Mouse (Mus musculus) spleen, adult 2 months (tissue): ENCODE data around the gene Ten1. TPM values are rescaled to one million over a fixed set of nuclear protein-coding genes. Genes with fewer than 3 reads are reported as not detected.

Experiments
- DNase-seq, 2 experiments: peaks; one replicate each; pipeline versions ENCODE4 v3.0.0 to v3.0.0-alpha.2; 2012 to 2021; ENCODE audit warnings: low spot score in 2 of 2, low read depth in 1 of 2
- H3K27ac ChIP-seq: fragments of 200-500 bp; 2 replicates; pipeline ENCODE4 v1.5.1; 2012; ENCODE audit warnings: low read length, inconsistent platforms; ENCODE audit not compliant: insufficient read depth
- H3K27me3 ChIP-seq: fragments of 200-500 bp; 2 replicates; pipeline ENCODE4 v1.6.1; 2012; ENCODE audit warnings: mild to moderate bottlenecking, moderate library complexity, low read length, inconsistent platforms; ENCODE audit not compliant: control insufficient read depth, insufficient read depth
- H3K36me3 ChIP-seq: fragments of 200-500 bp; 2 replicates; pipeline ENCODE4 v1.6.1; 2012; ENCODE audit warnings: mild to moderate bottlenecking, low read length, inconsistent platforms; ENCODE audit not compliant: control insufficient read depth, insufficient read depth
- H3K4me1 ChIP-seq: fragments of 200-500 bp; 2 replicates; pipeline ENCODE4 v1.6.1; 2011; ENCODE audit warnings: inconsistent platforms; ENCODE audit not compliant: control insufficient read depth, insufficient read depth, insufficient read length
- H3K4me3 ChIP-seq: fragments of 200-500 bp; 2 replicates; pipeline ENCODE4 v1.5.1; 2011; ENCODE audit warnings: mild to moderate bottlenecking, inconsistent platforms; ENCODE audit not compliant: insufficient read depth, insufficient read length; ENCODE audit errors: extremely low read depth
- CTCF ChIP-seq: fragments of 200-500 bp; IDR thresholded peaks from 2 replicates; pipeline ENCODE4 v1.5.1; 2011; ENCODE audit warnings: mild to moderate bottlenecking, inconsistent platforms; ENCODE audit not compliant: insufficient read depth, insufficient read length, insufficient replicate concordance; ENCODE audit errors: extremely low read depth
- POLR2A ChIP-seq: fragments of 200-500 bp; IDR thresholded peaks from 2 replicates; pipeline ENCODE4 v1.6.1; 2011; ENCODE audit warnings: low read depth, low read length, inconsistent platforms
- WGBS: fragments of 180-500 bp; shearing (Covaris S2); methylation state at CpG from one replicate; pipeline ENCODE4 v1.1.7; 2018; 5-methylcytosine and 5-hydroxymethylcytosine counted together
- polyA plus RNA-seq: library from polyadenylated mRNA; depleted of rRNA; stranded (reverse); fragments of >200 nt; gene quantifications from 2 replicates; pipeline ENCODE4 v1.2.3, GENCODE M21; 2012; rRNA removed

Ten1 gene
- polyA plus RNA-seq, 1 experiment = 18.3 TPM

- no peak overlapping the region for H3K4me3 ChIP-seq
- 34% methylated on average over 8 of the region's 8 CpGs for WGBS
- no peak for DNase-seq
- no peaks in the 10 kb centered on the region for H3K27me3 ChIP-seq
- no peak for TF ChIP-seq POLR2A
- no peak for TF ChIP-seq CTCF
- H3K36me3 ChIP-seq = peaks cover 43% of the 10 kb centered on the region
- H3K4me1 ChIP-seq = no peaks in the 10 kb centered on the region
- no peak overlapping the region for H3K27ac ChIP-seq
Measured at GRCm38 (mm10) chr11:116259461-116259860, 60.8 kb downstream of the Ten1 start.

GRCm38 (mm10) chr11:116260259-116260658 lies 61.6 kb downstream of the Ten1 start:
- Histone ChIP-seq H3K4me3 (no peak overlapping the region), H3K4me1 (no peaks in the 10 kb centered on the region), H3K36me3 (peaks cover 45% of the 10 kb centered on the region), H3K27ac (no peak overlapping the region), H3K27me3 (no peaks in the 10 kb centered on the region)
- TF ChIP-seq POLR2A (no peak), CTCF (no peak)
- 80% methylated on average over 7 of the region's 7 CpGs for WGBS
- no peak for DNase-seq

Other genes with a start within 250 kb of the Ten1 start
- gene Itgb4, start 224.1 kb upstream of the Ten1 start, polyA plus RNA-seq = 2.5 and 2.8 TPM in 2 replicates
- gene Galk1, start 186.1 kb upstream of the Ten1 start, polyA plus RNA-seq = 30.8 and 39.4 TPM in 2 replicates
- 161 and 200 TPM in 2 replicates for gene H3f3b, start 170.9 kb upstream of the Ten1 start, polyA plus RNA-seq
- gene Unk, start 168.5 kb upstream of the Ten1 start, polyA plus RNA-seq = 37.9 and 64.9 TPM in 2 replicates
- 49.4 and 65.0 TPM in 2 replicates for gene Unc13d, start 120.9 kb upstream of the Ten1 start, polyA plus RNA-seq
- gene Wbp2, start 111.9 kb upstream of the Ten1 start, polyA plus RNA-seq = 135 and 162 TPM in 2 replicates
- gene Trim47, start 71.6 kb upstream of the Ten1 start, polyA plus RNA-seq = 19.4 and 26.1 TPM in 2 replicates
- gene Trim65, start 67.7 kb upstream of the Ten1 start, polyA plus RNA-seq = 23.7 and 26.0 TPM in 2 replicates
- gene Mrpl38, start 60.0 kb upstream of the Ten1 start, polyA plus RNA-seq = 37.3 and 40.3 TPM in 2 replicates
- 13.3 and 14.0 TPM in 2 replicates for gene Fbf1, start 30.7 kb upstream of the Ten1 start, polyA plus RNA-seq
- gene Acox1, start 190 bp downstream of the Ten1 start, polyA plus RNA-seq = 12.9 TPM in 2 replicates
- gene Evpl, start 39.2 kb downstream of the Ten1 start, polyA plus RNA-seq = 0.07 and 0.18 TPM in 2 replicates
- gene Srp68, start 75.4 kb downstream of the Ten1 start, polyA plus RNA-seq = 25.4 and 27.0 TPM in 2 replicates
- 0.08 TPM in 1 of 2 replicates, not detected in the other for gene Galr2, start 82.1 kb downstream of the Ten1 start, polyA plus RNA-seq
- 20.2 and 21.8 TPM in 2 replicates for gene Exoc7, start 108.4 kb downstream of the Ten1 start, polyA plus RNA-seq
- gene Foxj1, start 136.5 kb downstream of the Ten1 start, polyA plus RNA-seq = 0.47 and 0.59 TPM in 2 replicates
- gene Rnf157, start 214.2 kb downstream of the Ten1 start, polyA plus RNA-seq = 10.7 and 16.2 TPM in 2 replicates
- 152 and 245 TPM in 2 replicates for gene Ubald2, start 235.2 kb downstream of the Ten1 start, polyA plus RNA-seq